Mouse (Mus musculus) limb, embryonic 14.5 days (tissue): ENCODE results near the gene Ift27. TPM values are rescaled to one million over a fixed set of nuclear protein-coding genes. Genes with fewer than 3 reads are reported as not detected.

Experiments used
- ATAC-seq: fragments of 200-750 bp; cut with Nextera tagmentation; 2 replicates; pipeline ENCODE4 v1.8.0; 2017; ENCODE audit warnings: low read depth, moderate number of reproducible peaks, moderate TSS enrichment; ENCODE audit not compliant: low FRiP score
- DNase-seq: peaks from one replicate; pipeline ENCODE4 v3.0.0-alpha.2; 2015; ENCODE audit warnings: low spot score
- H3K27ac ChIP-seq: fragments of 300-500 bp; sonication (generic); replicated peaks from 2 replicates; pipeline ENCODE4 v1.5.1; 2014; ENCODE audit warnings: low read depth, mild to moderate bottlenecking, low read length, moderate library complexity, mixed read lengths
- H3K27me3 ChIP-seq: fragments of 300-500 bp; sonication (generic); 2 replicates; pipeline ENCODE4 v1.6.1; 2014; ENCODE audit warnings: low read length, mixed read lengths; ENCODE audit not compliant: control insufficient read depth, insufficient read depth
- H3K36me3 ChIP-seq: fragments of 300-500 bp; sonication (generic); 2 replicates; pipeline ENCODE4 v1.6.1; 2014; ENCODE audit warnings: mild to moderate bottlenecking, low read length, moderate library complexity, mixed read lengths; ENCODE audit not compliant: control insufficient read depth, insufficient read depth
- H3K4me1 ChIP-seq: fragments of 300-500 bp; sonication (generic); 2 replicates; pipeline ENCODE4 v1.6.1; 2014; ENCODE audit warnings: antibody characterized with exemption, low read length, mixed read lengths; ENCODE audit not compliant: control insufficient read depth, insufficient read depth
- H3K4me2 ChIP-seq: fragments of 300-500 bp; sonication (generic); replicated peaks from 2 replicates; pipeline ENCODE4 v1.6.1; 2014; ENCODE audit warnings: low read depth, mild to moderate bottlenecking, low read length, moderate library complexity; ENCODE audit not compliant: severe bottlenecking
- H3K4me3 ChIP-seq: fragments of 300-500 bp; sonication (generic); replicated peaks from 2 replicates; pipeline ENCODE4 v1.5.1; 2014; ENCODE audit warnings: low read length
- H3K9ac ChIP-seq: fragments of 300-500 bp; sonication (generic); 2 replicates; pipeline ENCODE4 v1.6.1; 2014; ENCODE audit warnings: mild to moderate bottlenecking, low read depth, low read length, moderate library complexity; ENCODE audit not compliant: severe bottlenecking
- H3K9me3 ChIP-seq: fragments of 300-500 bp; sonication (generic); 2 replicates; pipeline ENCODE4 v1.6.1; 2016; ENCODE audit warnings: low read length; ENCODE audit not compliant: control insufficient read depth
- POLR2A ChIP-seq: fragments of 200-500 bp; IDR thresholded peaks from 2 replicates; pipeline ENCODE4 v1.8.0; 2012; ENCODE audit warnings: inconsistent platforms, mild to moderate bottlenecking, moderate library complexity, borderline replicate concordance; ENCODE audit not compliant: insufficient read depth, insufficient read length; ENCODE audit errors: extremely low read depth
- WGBS: fragments of 180-500 bp; shearing (Covaris S2); extraction: QIAGEN DNeasy Blood & Tissue Kit; methylation state at CpG from one replicate; pipeline ENCODE4 v1.1.7; 2014; 5-methylcytosine and 5-hydroxymethylcytosine counted together
- polyA plus RNA-seq, 2 experiments: library from polyadenylated mRNA; depleted of rRNA in 1 of 2; stranded (reverse) in 1 of 2; unstranded in 1 of 2; fragments of >200 nt; fragmentation: Nextera tagmentation in 1 of 2; extraction: Ambion mirVana in 1 of 2; gene quantifications; 2 replicates each; pipeline versions ENCODE4 v1.2.1 to v1.2.3; 2012 to 2014

Gene Ift27
- polyA plus RNA-seq, 2 experiments = 45.3 to 98.1 TPM

DNA sequence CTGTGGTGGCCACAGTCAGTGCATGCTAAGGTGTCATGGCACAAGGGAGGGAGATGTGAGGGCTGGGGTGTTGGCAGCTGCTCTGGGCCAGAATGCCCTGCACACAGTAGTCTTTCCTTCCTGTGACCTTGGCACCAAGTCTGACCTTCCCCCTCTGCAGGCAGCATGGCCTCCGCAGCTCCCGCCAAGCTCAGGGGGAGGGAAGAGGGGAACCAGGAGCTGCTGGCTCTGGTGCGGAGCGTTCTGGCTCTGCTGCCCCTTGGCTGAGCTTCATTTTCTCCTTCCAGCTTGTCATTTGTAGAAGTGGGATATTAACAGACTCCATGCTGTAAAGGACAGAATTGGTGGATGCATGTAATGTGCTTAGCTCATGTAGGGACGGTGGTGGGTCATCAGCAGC, 15.6 kb downstream of the Ift27 start:
- H3K4me2 ChIP-seq = no peak overlapping the region
- WGBS = 87% methylated on average over 5 of the region's 5 CpGs
- DNase-seq (no peak), ATAC-seq (no peak)
- H3K9ac ChIP-seq = no peak overlapping the region
- H3K27me3 ChIP-seq = no peaks in the 10 kb centered on the region
- no peaks in the 10 kb centered on the region for H3K9me3 ChIP-seq
- TF ChIP-seq POLR2A = no peak
- H3K27ac ChIP-seq = no peak overlapping the region
- no peak overlapping the region for H3K4me3 ChIP-seq
- peaks cover 8% of the 10 kb centered on the region; the same call in 1 of the 2 replicates for H3K36me3 ChIP-seq
- H3K4me1 ChIP-seq = no peaks in the 10 kb centered on the region

DNA sequence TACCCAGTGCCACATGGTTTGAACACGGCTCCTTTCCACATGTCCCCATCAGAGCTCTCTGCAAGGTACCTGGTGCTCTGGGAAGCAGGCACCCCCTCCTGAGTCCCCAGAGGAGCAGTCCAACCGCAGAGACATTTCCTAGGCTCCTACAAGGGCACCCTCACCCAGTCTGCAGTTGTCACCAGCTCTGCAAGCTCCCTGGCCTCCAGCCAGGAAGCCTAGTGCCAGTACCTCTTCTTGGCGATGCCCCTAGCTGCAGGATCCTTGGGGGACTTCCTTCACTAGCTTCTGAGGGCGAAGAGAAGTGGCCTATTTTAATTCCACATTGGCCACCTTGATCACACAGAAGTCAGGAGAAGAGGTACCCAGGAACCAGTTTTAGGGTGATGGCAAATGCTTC, 16.1 kb downstream of the Ift27 start:
- H3K27me3 ChIP-seq = no peaks in the 10 kb centered on the region
- no peaks in the 10 kb centered on the region for H3K4me1 ChIP-seq
- WGBS = 72% methylated on average over 4 of the region's 4 CpGs
- TF ChIP-seq POLR2A = no peak
- no peak overlapping the region for H3K4me2 ChIP-seq
- H3K9me3 ChIP-seq = no peaks in the 10 kb centered on the region
- ATAC-seq (no peak), DNase-seq (no peak)
- H3K9ac ChIP-seq = no peak overlapping the region
- H3K27ac ChIP-seq = no peak overlapping the region
- H3K4me3 ChIP-seq = no peak overlapping the region
- H3K36me3 ChIP-seq = peaks cover 4% of the 10 kb centered on the region; the same call in 1 of the 2 replicates

GRCm38 (mm10) chr15:78157330-78157729, 16.6 kb downstream of the Ift27 start:
- H3K36me3 ChIP-seq = peaks cover 4% of the 10 kb centered on the region; the same call in 1 of the 2 replicates
- H3K27ac ChIP-seq = no peak overlapping the region
- no peak for ATAC-seq
- no peak overlapping the region for H3K9ac ChIP-seq
- WGBS = 80% methylated on average over 8 of the region's 8 CpGs
- H3K4me2 ChIP-seq = no peak overlapping the region
- TF ChIP-seq POLR2A = no peak
- no peaks in the 10 kb centered on the region for H3K4me1 ChIP-seq
- DNase-seq = no peak
- no peaks in the 10 kb centered on the region for H3K9me3 ChIP-seq
- H3K27me3 ChIP-seq = no peaks in the 10 kb centered on the region
- H3K4me3 ChIP-seq = no peak overlapping the region

- ATAC-seq = no peak
- Histone ChIP-seq H3K9me3 (no peaks in the 10 kb centered on the region), H3K27me3 (no peaks in the 10 kb centered on the region), H3K27ac (no peak overlapping the region), H3K4me3 (no peak overlapping the region), H3K4me1 (no peaks in the 10 kb centered on the region), H3K9ac (no peak overlapping the region), H3K36me3 (0 out of 2 replicates have a peak, but pooled peaks cover 4% of the 10 kb centered on the region), H3K4me2 (no peak overlapping the region)
- 86% methylated on average over 6 of the region's 6 CpGs for WGBS
- no peak for DNase-seq
- no peak for TF ChIP-seq POLR2A
Measured at GRCm38 (mm10) chr15:78155421-78155820, 18.5 kb downstream of the Ift27 start.

DNA sequence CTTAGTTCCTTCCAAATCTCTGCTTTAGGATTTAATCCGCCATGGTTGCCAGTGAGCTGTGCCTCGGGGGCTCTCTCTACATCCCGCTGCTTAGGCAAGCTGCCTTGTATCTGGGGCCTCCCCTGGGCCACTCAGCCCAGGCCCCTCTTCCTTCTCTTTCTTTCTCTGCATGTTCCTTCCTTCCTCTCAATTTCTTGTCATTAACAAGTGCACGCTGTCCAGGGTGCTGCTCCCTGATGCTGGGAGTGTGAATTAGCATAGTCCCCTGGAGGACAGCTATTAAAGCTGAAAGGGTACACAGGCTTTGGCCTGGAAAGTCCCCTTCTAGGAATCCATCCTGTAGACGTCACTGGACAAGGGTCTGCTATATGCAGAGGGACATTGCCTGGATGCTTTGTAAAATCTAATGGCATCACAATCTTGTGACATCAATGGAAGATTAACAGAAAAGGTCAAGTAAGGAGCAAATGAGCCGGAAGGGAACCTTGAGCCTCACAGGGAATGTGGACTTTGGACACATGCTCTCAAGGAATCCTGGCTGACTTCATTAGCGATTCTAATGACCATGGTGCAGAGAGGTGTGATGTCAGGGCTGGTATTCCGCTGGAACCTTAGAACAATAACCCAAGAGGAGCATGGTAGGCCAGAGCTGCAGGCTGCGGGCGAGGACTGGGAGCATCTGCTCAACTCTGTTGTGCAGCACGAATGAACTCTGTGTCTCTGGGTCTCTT, 20.7 kb downstream of the Ift27 start:
- ATAC-seq = no peak
- 59% methylated on average over 11 of the region's 11 CpGs for WGBS
- Histone ChIP-seq H3K9ac (no peak overlapping the region), H3K36me3 (no peaks in the 10 kb centered on the region), H3K4me2 (no peak overlapping the region), H3K27me3 (no peaks in the 10 kb centered on the region), H3K27ac (no peak overlapping the region), H3K4me3 (no peak overlapping the region), H3K9me3 (no peaks in the 10 kb centered on the region), H3K4me1 (no peaks in the 10 kb centered on the region)
- DNase-seq = peak; percentile 12
- TF ChIP-seq POLR2A = no peak

DNA sequence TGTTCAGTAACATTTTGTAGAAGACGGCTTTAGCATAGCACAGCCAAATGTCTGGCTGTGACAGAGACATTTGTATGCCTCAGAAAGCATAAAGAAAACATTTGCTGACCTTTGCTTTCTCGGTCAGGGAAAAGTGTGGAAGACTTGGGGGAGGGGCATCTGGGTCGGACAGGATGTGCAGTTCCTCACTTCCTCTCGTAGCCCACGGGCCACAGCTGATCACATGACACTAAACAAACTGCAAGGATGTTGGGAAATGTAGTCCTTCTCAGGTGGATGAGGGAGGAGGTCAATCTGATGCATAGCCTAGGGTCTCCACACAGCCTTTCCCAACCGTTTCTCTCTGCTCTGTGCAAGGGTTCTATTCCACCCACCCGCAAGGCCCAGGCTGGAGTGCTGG, 25.3 kb downstream of the Ift27 start:
- TF ChIP-seq POLR2A = no peak
- DNase-seq = no peak
- 85% methylated on average over 7 of the region's 7 CpGs for WGBS
- ATAC-seq = no peak
- H3K4me2 ChIP-seq = no peak overlapping the region
- no peak overlapping the region for H3K4me3 ChIP-seq
- H3K4me1 ChIP-seq = no peaks in the 10 kb centered on the region
- H3K9ac ChIP-seq = no peak overlapping the region
- H3K27ac ChIP-seq = no peak overlapping the region
- no peaks in the 10 kb centered on the region for H3K9me3 ChIP-seq
- H3K27me3 ChIP-seq = no peaks in the 10 kb centered on the region
- no peaks in the 10 kb centered on the region for H3K36me3 ChIP-seq
